Mouse (Mus musculus) brain, embryonic 14.5 days (tissue): ENCODE results near the gene Tdrd3.

Experiments
- CTCF ChIP-seq: fragments of 200-500 bp; IDR thresholded peaks from 2 replicates; pipeline ENCODE4 v1.5.1; 2012; ENCODE audit warnings: inconsistent platforms, mild to moderate bottlenecking, moderate library complexity, borderline replicate concordance; ENCODE audit not compliant: insufficient read depth, insufficient read length; ENCODE audit errors: extremely low read depth
- POLR2A ChIP-seq: fragments of 200-500 bp; IDR thresholded peaks from 2 replicates; pipeline ENCODE4 v1.6.1; 2012; ENCODE audit warnings: mild to moderate bottlenecking, inconsistent platforms, borderline replicate concordance; ENCODE audit not compliant: poor library complexity, insufficient read depth, insufficient read length, severe bottlenecking; ENCODE audit errors: extremely low read depth

GRCm38 (mm10) chr14:87417691-87418070 is 1.2 kb downstream of the Tdrd3 start:
- TF ChIP-seq CTCF (no peak), POLR2A (no peak)
